Mouse (Mus musculus) bone marrow, adult 2 months (tissue): ENCODE measurements around the gene Ifitm6.

Experiments used
- CTCF ChIP-seq: fragments of 200-500 bp; IDR thresholded peaks from 2 replicates; pipeline ENCODE4 v1.5.1; 2011; ENCODE audit warnings: low read length, control low read depth; ENCODE audit not compliant: control insufficient read depth, insufficient read depth
- POLR2A ChIP-seq: fragments of 200-500 bp; IDR thresholded peaks from 2 replicates; pipeline ENCODE4 v1.6.1; 2011; ENCODE audit warnings: low read depth, mild to moderate bottlenecking, control low read depth, low read length, borderline replicate concordance; ENCODE audit not compliant: control insufficient read depth

GRCm38 (mm10) chr7:141019028-141019427, 1.3 kb upstream of the Ifitm6 start:
- no peak for TF ChIP-seq POLR2A
- TF ChIP-seq CTCF = no peak
